Mouse (Mus musculus): ENCODE results near the gene Apbb1. TPM values are rescaled to one million over a fixed set of nuclear protein-coding genes. Genes with fewer than 3 reads are reported as not detected.

Gene Apbb1
- polyA plus RNA-seq, 1 experiment = 15.8 TPM

DNA sequence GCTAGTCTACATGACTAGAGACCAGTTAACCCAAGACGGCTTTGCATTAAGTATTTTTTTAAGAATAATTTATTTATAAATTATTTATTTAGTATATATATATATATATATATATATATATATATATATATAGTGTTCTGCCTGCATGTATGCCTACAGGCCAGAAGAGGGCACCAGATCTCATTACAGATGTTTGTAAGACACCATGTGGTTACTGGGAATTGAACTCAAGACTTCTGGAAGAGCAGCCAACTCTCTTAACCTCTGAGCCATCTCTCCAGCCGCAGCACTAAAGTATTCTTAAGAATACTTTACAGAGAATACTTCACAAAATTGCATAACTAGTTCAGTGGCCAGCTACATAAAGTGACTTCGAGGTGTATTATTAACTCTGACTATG, 47.3 kb downstream of the Apbb1 start:
- DNase-seq (ENCODE audit: low read depth, low spot score) = no peak
- 68% methylated on average over 3 of the region's 3 CpGs for WGBS

DNA sequence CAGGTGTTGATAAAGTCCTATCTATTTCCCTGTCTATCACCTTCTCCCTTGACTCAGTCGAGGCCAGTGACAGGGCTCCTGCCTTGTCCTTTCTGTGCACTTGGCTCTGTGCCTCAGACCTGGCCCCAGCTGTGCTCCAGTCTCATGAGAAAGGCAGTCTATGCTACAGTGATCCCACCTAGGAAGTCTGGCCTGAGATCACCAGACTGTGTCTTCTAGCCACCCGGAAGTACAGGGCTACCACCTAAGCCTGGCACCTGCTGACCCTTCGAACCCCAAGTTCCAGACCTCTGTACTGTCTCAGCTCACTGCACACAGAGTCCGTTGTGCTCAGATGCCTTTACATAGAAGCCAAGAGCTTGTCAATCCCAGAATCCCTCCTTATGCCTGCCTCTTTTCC, 53.4 kb downstream of the Apbb1 start:
- 74% methylated on average over 4 of the region's 4 CpGs for WGBS
- no peak for DNase-seq (ENCODE audit: low read depth, low spot score)

DNA sequence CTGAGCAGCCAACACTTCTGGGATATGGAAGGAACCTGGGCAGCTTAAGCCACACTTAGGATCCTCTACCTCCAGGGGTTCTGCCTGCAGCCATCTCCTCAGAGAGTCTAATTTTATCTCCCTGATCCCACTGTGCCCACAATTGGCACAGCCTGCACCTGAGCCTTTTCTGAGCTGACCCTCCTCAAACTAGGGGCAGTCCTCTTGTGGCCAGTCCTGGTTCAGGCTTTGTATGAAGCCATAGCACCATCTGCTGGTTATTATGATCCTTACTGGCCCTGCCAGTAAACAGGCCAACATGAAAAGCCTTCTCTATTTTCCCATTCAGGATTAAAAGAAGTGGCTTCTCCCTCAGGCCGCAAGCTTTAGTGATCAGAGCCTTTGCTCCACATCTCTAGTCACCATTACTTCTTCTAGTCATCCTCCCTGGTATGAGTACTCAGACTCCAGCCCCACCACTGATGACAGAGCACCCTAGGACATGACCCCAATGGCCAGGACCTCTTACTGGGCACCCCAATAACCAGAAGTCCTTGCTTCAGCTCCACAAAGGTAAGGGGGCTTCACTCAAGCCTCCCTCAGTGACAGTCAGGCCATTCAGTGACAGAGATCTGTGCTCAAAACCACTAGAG, 54.0 kb downstream of the Apbb1 start:
- WGBS = 58% methylated on average over 1 of the region's 1 CpGs
- no peak for DNase-seq (ENCODE audit: low read depth, low spot score)

DNA sequence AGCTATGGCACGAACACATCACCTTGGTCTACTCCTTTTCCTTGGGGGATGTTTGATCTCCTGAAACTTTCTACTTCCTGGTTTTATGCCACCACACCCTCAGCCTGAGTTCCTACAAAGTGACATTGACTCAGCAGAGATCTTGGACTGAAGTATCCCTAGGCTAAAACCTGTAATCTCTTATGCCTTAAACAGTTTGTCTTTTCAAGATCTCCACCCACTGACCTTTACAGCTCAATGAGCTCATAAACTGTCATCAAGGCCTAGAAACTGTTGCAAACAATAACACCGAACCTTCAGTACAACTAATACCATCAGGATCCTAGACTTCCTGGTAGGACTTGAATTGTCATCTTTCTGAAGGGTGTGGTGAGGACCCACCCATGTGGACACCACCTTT, 57.2 kb downstream of the Apbb1 start:
- DNase-seq (ENCODE audit: low read depth, low spot score) = peak; percentile 51
- WGBS = 51% methylated on average over 2 of the region's 2 CpGs

DNA sequence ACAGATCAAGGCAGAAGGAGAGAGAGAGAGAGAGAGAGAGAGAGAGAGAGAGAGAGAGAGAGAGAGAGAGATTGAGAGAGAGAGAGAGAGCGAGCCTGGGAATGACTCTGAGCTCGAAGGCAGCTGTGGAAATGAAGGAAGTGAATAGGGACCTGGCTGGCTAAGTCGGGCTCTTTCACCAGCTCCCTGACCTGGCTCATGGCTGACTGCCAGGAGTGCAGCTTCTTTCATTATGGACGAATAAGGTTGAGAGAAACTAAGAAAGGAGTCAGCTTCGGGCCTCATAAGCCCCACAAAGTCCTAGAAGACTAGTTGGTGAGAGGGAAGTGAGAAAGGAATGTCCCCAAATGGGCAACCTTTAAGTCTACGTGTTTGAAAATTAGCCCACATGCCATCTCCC, 61.3 kb downstream of the Apbb1 start:
- WGBS = 24% methylated on average over 6 of the region's 6 CpGs
- DNase-seq (ENCODE audit: low read depth, low spot score) = no peak

DNA sequence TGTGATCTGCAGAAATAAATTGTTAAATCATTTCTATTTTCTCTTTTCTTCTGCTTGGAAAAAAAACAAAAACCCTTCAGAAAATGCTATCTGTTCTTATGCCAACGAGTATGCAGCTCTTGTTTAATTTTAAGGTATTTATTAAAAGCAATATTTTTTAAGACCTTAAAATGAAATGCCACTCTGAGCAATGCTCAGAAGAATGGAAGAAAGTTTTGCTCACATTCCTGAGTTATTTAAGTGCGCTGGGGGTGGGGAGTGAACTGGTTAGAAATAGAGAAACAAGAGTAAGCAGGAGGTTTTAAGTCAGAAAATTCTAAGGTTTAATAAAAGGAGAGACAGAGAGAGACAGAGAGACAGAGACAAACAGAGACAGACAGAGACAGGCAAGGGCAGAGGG, 61.7 kb downstream of the Apbb1 start:
- no peak for DNase-seq (ENCODE audit: low read depth, low spot score)
- 69% methylated on average over 2 of the region's 2 CpGs for WGBS

DNA sequence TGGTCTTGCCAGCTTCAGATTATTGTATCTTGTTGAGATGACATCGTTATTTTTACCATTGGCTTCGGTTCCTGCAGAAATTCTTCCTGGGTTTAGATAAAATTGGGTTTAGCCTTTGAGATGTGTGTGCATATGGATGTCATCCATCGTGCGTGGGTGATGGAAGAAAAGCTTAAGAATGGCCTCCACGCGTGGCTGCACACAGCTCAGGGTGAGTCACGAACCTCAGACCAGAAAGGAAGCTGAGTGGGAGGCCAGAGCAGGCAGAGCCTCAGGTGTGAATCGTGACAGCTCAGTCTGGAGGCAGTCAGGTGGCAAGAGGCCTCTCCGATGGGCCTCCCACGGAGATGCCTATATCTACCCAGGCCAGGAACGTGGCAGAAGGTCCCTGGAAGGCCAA, 62.1 kb downstream of the Apbb1 start:
- DNase-seq (ENCODE audit: low read depth, low spot score) = no peak
- 72% methylated on average over 11 of the region's 11 CpGs for WGBS

DNA sequence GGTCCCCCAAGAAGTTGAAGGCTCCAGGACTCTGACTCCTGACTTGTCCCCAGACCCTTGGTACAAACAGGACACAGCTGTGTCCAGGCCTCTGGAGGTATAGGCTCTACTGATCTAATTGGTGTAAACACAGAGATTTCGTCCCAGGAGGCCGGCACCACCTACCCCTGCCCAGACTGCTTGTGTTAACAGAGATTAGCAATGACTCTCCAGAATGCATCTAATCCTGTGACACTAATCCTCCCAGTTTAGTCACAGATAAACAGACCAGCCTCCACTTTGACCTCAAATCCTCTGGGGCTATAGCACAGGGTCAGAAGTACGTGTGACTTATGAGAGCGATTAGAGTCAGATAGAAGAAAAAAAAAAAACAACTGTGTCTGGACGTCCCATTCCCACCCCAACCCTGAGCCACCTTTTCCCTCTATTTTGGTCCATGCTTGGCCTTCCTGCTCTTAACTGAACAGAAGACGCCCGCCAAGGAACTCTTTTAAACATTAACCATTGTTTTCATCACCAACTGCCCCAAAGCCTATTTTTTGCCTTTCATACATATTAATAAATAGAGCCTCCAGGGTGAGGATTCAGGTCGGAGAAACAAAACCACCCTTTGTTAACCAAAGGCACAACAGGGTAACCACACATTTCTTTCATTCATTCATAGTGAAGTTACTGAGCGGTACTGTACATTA, 64.6 kb downstream of the Apbb1 start:
- no peak for DNase-seq (ENCODE audit: low read depth, low spot score)
- 36% methylated on average over 9 of the region's 9 CpGs for WGBS

DNA sequence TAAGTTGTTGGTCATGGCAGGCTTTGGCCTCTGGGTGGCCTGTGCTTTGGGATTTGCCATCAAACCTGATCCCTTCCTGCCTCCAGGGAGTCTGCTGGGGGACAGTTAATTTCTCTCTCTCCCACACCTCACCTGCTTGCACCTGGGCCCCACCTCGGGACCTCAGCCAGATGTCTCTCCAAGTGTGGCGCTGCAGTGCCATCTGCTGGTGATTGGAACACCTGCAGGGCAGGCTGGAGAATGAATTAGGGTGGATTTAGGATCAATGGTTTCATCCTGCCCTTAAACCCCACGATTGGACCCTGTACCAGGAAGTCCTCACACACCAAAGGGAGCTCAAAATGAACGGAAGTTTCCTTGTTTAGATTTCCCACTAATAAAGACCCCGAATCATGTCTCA, 66.3 kb downstream of the Apbb1 start:
- WGBS = 5% methylated on average over 5 of the region's 5 CpGs
- peak; percentile 33 for DNase-seq (ENCODE audit: low read depth, low spot score)

DNA sequence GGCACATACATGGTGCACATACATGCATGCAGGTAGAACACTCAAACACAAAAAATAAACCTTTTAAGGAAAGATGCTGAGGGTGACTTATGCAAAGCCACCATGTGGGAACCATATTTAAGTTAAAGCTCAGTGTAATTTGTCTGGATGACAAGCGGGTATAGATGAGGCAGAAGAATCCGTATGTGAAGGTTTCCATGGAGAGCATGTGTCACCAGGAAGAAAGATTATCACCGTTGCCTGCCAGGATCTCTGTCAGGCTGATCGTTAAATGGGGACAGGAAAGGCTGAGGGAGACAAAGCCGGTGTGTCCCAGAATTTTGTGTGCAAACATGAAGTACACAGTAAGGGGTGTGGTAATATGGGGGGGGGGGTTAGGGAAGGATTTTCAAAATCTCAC, 66.9 kb downstream of the Apbb1 start:
- no peak for DNase-seq (ENCODE audit: low read depth, low spot score)

DNA sequence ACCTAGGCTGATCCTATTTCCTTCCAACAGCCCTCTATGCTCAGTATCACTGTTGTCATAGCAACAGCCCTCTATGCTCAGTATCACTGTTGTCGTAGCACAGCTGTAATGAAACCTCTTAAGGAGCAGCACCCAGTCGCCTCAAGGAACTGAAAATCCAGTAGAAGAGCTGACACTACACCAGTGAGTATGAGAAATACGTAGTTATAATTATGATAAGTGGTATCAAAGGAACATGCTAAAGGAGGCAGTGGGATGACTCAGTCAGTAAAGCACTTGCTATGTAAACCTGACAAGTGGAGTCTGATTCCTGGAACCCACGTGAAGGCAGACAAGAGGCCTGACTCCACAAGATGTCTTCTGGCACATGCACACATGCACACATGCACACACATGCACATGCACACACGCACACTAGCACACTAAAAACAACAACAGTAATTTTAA, 67.6 kb downstream of the Apbb1 start:
- 48% methylated on average over 5 of the region's 5 CpGs for WGBS
- DNase-seq (ENCODE audit: low read depth, low spot score) = no peak

More for the DNA sequence above, 66.9 kb downstream of the Apbb1 start:
- WGBS = 32% methylated on average over 5 of the region's 5 CpGs

DNA sequence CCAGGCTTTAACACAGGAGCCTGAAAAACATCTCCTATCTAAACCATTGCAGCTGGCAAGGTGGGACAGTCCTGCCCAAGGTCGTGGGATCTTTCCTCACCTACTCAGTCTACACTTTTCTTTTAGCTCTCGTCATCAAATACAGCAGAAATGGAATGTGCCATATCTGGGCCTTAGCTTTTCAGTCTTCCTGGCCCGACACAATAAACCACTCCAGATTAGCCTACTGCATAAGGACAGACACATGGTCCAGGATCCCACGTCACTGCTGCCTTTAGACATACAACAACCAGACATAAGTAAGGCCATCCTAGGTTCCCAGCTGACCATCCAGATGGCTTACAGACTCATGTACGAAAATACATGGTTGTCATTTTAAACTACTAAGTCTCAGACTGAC, 71.3 kb downstream of the Apbb1 start:
- no peak for DNase-seq (ENCODE audit: low read depth, low spot score)
- WGBS = 76% methylated on average over 5 of the region's 5 CpGs

Other genes starting within 250 kb of the Apbb1 start
- gene Olfr690, start 247.5 kb downstream of the Apbb1 start, polyA plus RNA-seq (2012; rRNA removed) = not detected in 2 replicates
- gene Olfr691, start 239.4 kb downstream of the Apbb1 start, polyA plus RNA-seq (2012; rRNA removed) = not detected in 2 replicates
- not detected in 2 replicates for gene Olfr692, start 213.4 kb downstream of the Apbb1 start, polyA plus RNA-seq (2012; rRNA removed)
- not detected in 2 replicates for gene Gm5901, start 206.6 kb downstream of the Apbb1 start, polyA plus RNA-seq (2012; rRNA removed)
- 64.6 and 88.7 TPM in 2 replicates for gene Fam160a2, start 181.6 kb downstream of the Apbb1 start, polyA plus RNA-seq (2012; rRNA removed)
- 0.09 and 0.10 TPM in 2 replicates for gene Cnga4, start 177.1 kb downstream of the Apbb1 start, polyA plus RNA-seq (2012; rRNA removed)
- gene Cckbr, start 155.9 kb downstream of the Apbb1 start, polyA plus RNA-seq (2012; rRNA removed) = 0.12 TPM in 1 of 2 replicates, not detected in the other
- 21.8 and 23.4 TPM in 2 replicates for gene Cavin3, start 99.4 kb downstream of the Apbb1 start, polyA plus RNA-seq (2012; rRNA removed)
- 16.0 and 17.8 TPM in 2 replicates for gene Smpd1, start 27.3 kb downstream of the Apbb1 start, polyA plus RNA-seq (2012; rRNA removed)
- 0.40 and 0.49 TPM in 2 replicates for gene Hpx, start 18.5 kb upstream of the Apbb1 start, polyA plus RNA-seq (2012; rRNA removed)
- 11.5 and 18.2 TPM in 2 replicates for gene Trim3, start 51.9 kb upstream of the Apbb1 start, polyA plus RNA-seq (2012; rRNA removed)
- 122 and 132 TPM in 2 replicates for gene Timm10b, start 58.4 kb upstream of the Apbb1 start, polyA plus RNA-seq (2012; rRNA removed)
- 50.9 and 58.5 TPM in 2 replicates for gene Arfip2, start 58.8 kb upstream of the Apbb1 start, polyA plus RNA-seq (2012; rRNA removed)
- 235 and 264 TPM in 2 replicates for gene Gm45799, start 58.9 kb upstream of the Apbb1 start, polyA plus RNA-seq (2012; rRNA removed)
- gene Dnhd1, start 69.2 kb upstream of the Apbb1 start, polyA plus RNA-seq (2012; rRNA removed) = 1.1 and 1.5 TPM in 2 replicates
- 90.7 and 95.6 TPM in 2 replicates for gene Ilk, start 154.9 kb upstream of the Apbb1 start, polyA plus RNA-seq (2012; rRNA removed)
- gene Rrp8, start 155.7 kb upstream of the Apbb1 start, polyA plus RNA-seq (2012; rRNA removed) = 5.2 and 5.7 TPM in 2 replicates
- gene Taf10, start 162.7 kb upstream of the Apbb1 start, polyA plus RNA-seq (2012; rRNA removed) = 386 and 435 TPM in 2 replicates
- gene Tpp1, start 170.6 kb upstream of the Apbb1 start, polyA plus RNA-seq (2012; rRNA removed) = 47.6 and 65.6 TPM in 2 replicates
- gene Dchs1, start 206.0 kb upstream of the Apbb1 start, polyA plus RNA-seq (2012; rRNA removed) = 2.0 and 3.6 TPM in 2 replicates
- 164 and 166 TPM in 2 replicates for gene Mrpl17, start 229.4 kb upstream of the Apbb1 start, polyA plus RNA-seq (2012; rRNA removed)